Comparison of ENCODE assay signal across 8 mouse cellular contexts in the genomic region with DNA sequence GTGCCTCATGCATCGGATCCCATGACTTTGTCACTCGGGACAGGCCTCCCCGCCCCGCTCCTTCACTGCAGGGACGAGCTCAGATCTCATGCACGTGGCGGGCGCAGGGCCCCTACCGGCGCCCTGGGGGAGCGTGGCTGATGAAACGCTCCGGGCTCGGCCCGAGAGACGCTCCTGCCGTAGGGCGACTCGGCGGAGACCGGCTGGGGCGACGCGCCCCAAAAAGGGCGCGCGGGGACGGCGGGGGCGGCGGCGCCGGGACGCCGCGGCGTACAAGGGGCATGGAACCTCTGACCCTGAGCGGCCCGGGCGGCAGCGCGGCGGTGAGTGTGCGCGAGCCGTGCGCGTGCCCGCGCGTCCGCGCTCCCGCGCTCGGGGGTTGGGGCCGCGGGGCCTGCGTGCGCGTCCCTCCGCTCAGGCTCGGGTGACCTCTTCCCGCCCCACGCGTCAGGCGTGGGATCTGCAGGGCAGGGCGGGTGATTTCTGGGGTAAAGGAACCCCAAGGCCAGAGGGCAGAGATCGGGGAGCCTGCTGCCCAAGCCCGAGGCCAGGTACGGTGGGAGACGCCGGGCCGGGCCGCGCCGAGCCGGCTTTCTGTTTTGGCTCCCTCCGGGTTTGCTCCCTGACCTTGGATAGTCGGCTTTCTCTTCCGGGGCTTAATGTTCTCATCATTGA. TPM values are rescaled to one million over a fixed set of nuclear protein-coding genes. Genes with fewer than 3 reads are reported as not detected.
DNase-seq lines count a peak whose midpoint lies in the region; ATAC-seq lines count a peak whose summit lies in the region.

Tmem268 (plus strand) TSS at position 375 of the 675 bp plus-strand sequence.

- H3K4me1 ChIP-seq in hindbrain, embryonic 11.5 days (replicated peaks; ENCODE audit: control insufficient read depth, insufficient read depth, low read length) = no peaks in the 10 kb centered on the region

- under 1% methylated on average over 47 of the region's 81 CpGs for WGBS in hindbrain, embryonic 11.5 days

- DNase-seq in R1 (ENCODE audit: low read depth, low spot score) = peak; percentile 77
- peak; percentile 84 to 86 for DNase-seq in cerebellum, postnatal 10 days
- DNase-seq in frontal cortex, postnatal 14 days (ENCODE audit: low spot score in 2 of 2) = peak; percentile 44 to 58
- peak; percentile 86 for DNase-seq in hindbrain, embryonic 11.5 days (ENCODE audit: low spot score)
- DNase-seq in layer of hippocampus, postnatal 25 days (ENCODE audit: extremely low spot score in 1 of 2, low spot score in 1 of 2) = peak; percentile 49 to 60
- peak; percentile 87 to 88 for DNase-seq in lung, postnatal 4 days
- DNase-seq in retina, embryonic 14.5 days (ENCODE audit: low spot score) = peak; percentile 74
- peak; percentile 88 for DNase-seq in thymus, postnatal 4 days

- H3K9me3 ChIP-seq in hindbrain, embryonic 11.5 days (ENCODE audit: control insufficient read depth, low read length) = no peaks in the 10 kb centered on the region

- 0 out of 2 replicates have a peak, but pooled peaks cover 2% of the 10 kb centered on the region for H3K27me3 ChIP-seq in hindbrain, embryonic 11.5 days (ENCODE audit: control insufficient read depth, insufficient read depth, low read length)

- no peak within 1 kb of the TSS for H3K27ac ChIP-seq in hindbrain, embryonic 11.5 days (ENCODE audit: low read depth, low read length)

- peak; percentile 78 for ATAC-seq in hindbrain, embryonic 11.5 days (ENCODE audit: low FRiP score)

- peak within 1 kb of the TSS; percentile 61 for H3K4me2 ChIP-seq in hindbrain, embryonic 11.5 days (replicated peaks; ENCODE audit: low read depth, low read length)

- H3K4me3 ChIP-seq in hindbrain, embryonic 11.5 days (ENCODE audit: low read depth, low read length) = peak within 1 kb of the TSS; percentile 48

- peak within 1 kb of the TSS; percentile 61 for H3K9ac ChIP-seq in hindbrain, embryonic 11.5 days (ENCODE audit: low read depth, low read length)

- no peaks in the 10 kb centered on the region for H3K36me3 ChIP-seq in hindbrain, embryonic 11.5 days (ENCODE audit: control insufficient read depth, insufficient read depth, low read length)

RNA-seq across cellular contexts. Expression of gene Tmem268, which starts in this region (rescaled TPM):
- 4.7 and 4.8 TPM in 2 replicates for polyA plus RNA-seq in hindbrain, embryonic 11.5 days (2014; fragmentation: Nextera tagmentation; extraction: Ambion mirVana)
- total RNA-seq in layer of hippocampus, postnatal 25 days (2021) = 1 to 10 TPM; 6.9 to 9.8 TPM
